6 mouse cellular contexts compared by ENCODE assay signal in the genomic region with DNA sequence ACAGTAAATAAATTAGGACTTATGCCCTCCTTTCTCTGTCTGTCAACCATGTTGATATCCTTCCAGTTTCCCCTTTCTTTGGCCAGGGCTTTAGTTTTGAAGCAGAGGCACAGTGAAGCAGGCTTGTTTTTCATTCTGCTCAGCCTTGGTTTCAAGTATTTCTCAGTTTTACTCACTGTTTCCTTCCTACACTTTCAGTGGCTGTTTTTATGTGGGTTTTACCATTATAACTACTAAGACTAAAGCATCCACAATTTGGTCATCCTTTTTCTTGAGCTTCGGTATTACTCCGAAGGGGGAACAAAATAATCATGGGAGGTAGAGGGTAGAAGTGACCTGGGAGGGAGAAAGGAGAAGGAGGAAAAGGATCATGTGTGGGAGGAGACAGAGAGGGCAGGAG. TPM values are rescaled to one million over a fixed set of nuclear protein-coding genes. Genes with fewer than 3 reads are reported as not detected.
"Had no signal": no experiment of that assay in that cellular context is flagged by ENCODE, and none has a peak within 500 bp of the region (broad histone marks: within the 10 kb centered on the region; RNA-seq: fewer than 3 reads in every experiment).

No protein-coding gene starts in this region.

RNA-seq across cellular contexts. Expression of gene Ifi206, which starts 19.8 kb away (rescaled TPM):
- polyA plus RNA-seq: neural tube, embryonic 14.5 days; neural tube, embryonic 15.5 days had no signal

RNA-seq across cellular contexts. Expression of gene Ifi214, which starts 25.2 kb away (rescaled TPM):
- polyA plus RNA-seq: neural tube, embryonic 14.5 days; neural tube, embryonic 15.5 days; small intestine, adult 2 months; stomach, embryonic 14.5 days; stomach, embryonic 16.5 days; stomach, postnatal 0 days had no signal
